Mouse (Mus musculus): Measurements from ENCODE around the gene Gm13030. TPM values are rescaled to one million over a fixed set of nuclear protein-coding genes. Genes with fewer than 3 reads are reported as not detected.

The Gm13030 gene
- total and polyA plus RNA-seq, 3 experiments, result not detected

DNA sequence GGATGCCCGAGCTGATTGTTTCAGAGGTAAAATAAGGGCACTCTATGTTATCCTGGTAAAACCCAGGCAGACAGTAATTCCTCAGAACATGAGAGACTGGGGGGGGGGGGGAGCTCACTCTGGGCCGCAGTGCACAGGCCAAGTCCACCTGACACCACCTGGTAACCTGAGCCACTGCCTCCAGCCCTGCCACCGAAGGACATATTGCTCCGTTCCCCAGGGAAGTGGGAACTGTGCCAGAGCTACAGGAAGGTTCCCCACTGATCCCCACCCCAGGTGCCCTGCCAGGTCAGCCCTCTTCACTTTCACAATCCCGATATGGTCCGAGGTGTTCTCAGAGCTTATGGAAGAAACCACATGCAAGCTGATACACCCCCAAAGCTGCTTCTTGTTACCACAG lies 18.9 kb upstream of the Gm13030 start:
- Histone ChIP-seq H3K4me3 (ENCODE audit: control insufficient read depth in 1 of 2, insufficient read depth in 1 of 2, low read depth in 2 of 2, low read length in 2 of 2) (no peak overlapping the region), H3K79me2 (ENCODE audit: control insufficient read depth, insufficient read depth, low read length, poor library complexity) (no peaks in the 10 kb centered on the region), H3K27me3 (ENCODE audit: control insufficient read depth in 1 of 2, insufficient read depth in 2 of 2, low read length in 2 of 2) (no peaks in the 10 kb centered on the region), H3K9me3 (replicated peaks; ENCODE audit: insufficient read depth, low read length) (no peaks in the 10 kb centered on the region), H3K9ac (ENCODE audit: control insufficient read depth, low read depth, low read length, poor library complexity, severe bottlenecking) (no peak overlapping the region), H3K4me1 (ENCODE audit: control insufficient read depth in 1 of 2, insufficient read depth in 2 of 2, low read length in 2 of 2) (no peaks in the 10 kb centered on the region), H3K27ac (ENCODE audit: control insufficient read depth, low read depth, low read length) (no peak overlapping the region), H3K36me3 (ENCODE audit: control insufficient read depth in 1 of 2, insufficient read depth in 2 of 2, low read length in 2 of 2) (no peaks in the 10 kb centered on the region; a peak in 1 of 4 replicates)
- TF ChIP-seq ZNF384 (IDR thresholded peaks at IDR 0.05; ENCODE audit: low read depth, low read length) (no peak), POLR2A (IDR thresholded peaks at IDR 0.05; ENCODE audit: control insufficient read depth in 1 of 2, insufficient read depth in 1 of 2, low read depth in 1 of 2, low read length in 2 of 2, poor library complexity in 1 of 2) (no peak), MEF2A (IDR thresholded peaks at IDR 0.05; ENCODE audit: extremely low read depth, insufficient replicate concordance, low read depth, low read length, poor library complexity, severe bottlenecking) (no peak), POLR2AphosphoS2 (IDR thresholded peaks at IDR 0.05; ENCODE audit: low read length) (no peak), MAZ (IDR thresholded peaks at IDR 0.05; ENCODE audit: low read depth, low read length) (no peak)
- no peak for DNase-seq (ENCODE audit: low read depth, low spot score)

DNA sequence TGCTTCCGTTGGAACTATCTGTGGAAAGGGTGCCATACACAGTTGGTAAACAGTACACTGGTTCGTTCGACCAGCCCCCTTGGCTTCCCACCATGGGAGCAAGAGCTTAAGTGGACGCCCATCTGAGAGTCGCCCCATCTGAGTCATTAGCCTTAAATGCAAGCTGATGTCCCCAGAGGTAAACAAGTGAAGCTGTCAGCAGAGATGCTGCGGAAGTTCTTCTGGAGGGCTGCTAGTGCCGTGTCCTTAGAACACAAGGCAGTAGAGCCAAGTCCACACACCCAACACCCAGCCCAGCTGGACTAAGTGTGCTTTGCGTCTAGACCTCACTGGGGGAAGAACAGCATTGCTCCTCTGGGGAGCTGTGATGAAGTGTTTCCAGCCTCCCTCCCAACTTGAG lies 15.9 kb upstream of the Gm13030 start:
- Histone ChIP-seq H3K9ac (ENCODE audit: control insufficient read depth, low read depth, low read length, poor library complexity, severe bottlenecking) (no peak overlapping the region), H3K27ac (ENCODE audit: control insufficient read depth, low read depth, low read length) (no peak overlapping the region), H3K9me3 (replicated peaks; ENCODE audit: insufficient read depth, low read length) (no peaks in the 10 kb centered on the region), H3K4me1 (ENCODE audit: control insufficient read depth in 1 of 2, insufficient read depth in 2 of 2, low read length in 2 of 2) (no peaks in the 10 kb centered on the region), H3K36me3 (ENCODE audit: control insufficient read depth in 1 of 2, insufficient read depth in 2 of 2, low read length in 2 of 2) (no peaks in the 10 kb centered on the region), H3K27me3 (ENCODE audit: control insufficient read depth in 1 of 2, insufficient read depth in 2 of 2, low read length in 2 of 2) (no peaks in the 10 kb centered on the region), H3K4me3 (ENCODE audit: control insufficient read depth in 1 of 2, insufficient read depth in 1 of 2, low read depth in 2 of 2, low read length in 2 of 2) (no peak overlapping the region), H3K79me2 (ENCODE audit: control insufficient read depth, insufficient read depth, low read length, poor library complexity) (no peaks in the 10 kb centered on the region)
- DNase-seq (ENCODE audit: low read depth, low spot score), result no peak
- no peak for TF ChIP-seq ETS1 (IDR thresholded peaks at IDR 0.05; ENCODE audit: low read depth, low read length)
- no peak for TF ChIP-seq MYC (IDR thresholded peaks at IDR 0.05; ENCODE audit: low read depth, low read length)
- no peak for TF ChIP-seq ZKSCAN1 (IDR thresholded peaks at IDR 0.05; ENCODE audit: low read depth, low read length)
- TF ChIP-seq MAX (IDR thresholded peaks at IDR 0.05; ENCODE audit: low read length), result no peak
- no peak for TF ChIP-seq UBTF (IDR thresholded peaks at IDR 0.05; ENCODE audit: borderline replicate concordance, insufficient read depth, low read depth, low read length)
- TF ChIP-seq HCFC1 (IDR thresholded peaks at IDR 0.05; ENCODE audit: low read depth, low read length), result no peak
- no peak for TF ChIP-seq MAFK (IDR thresholded peaks at IDR 0.05; ENCODE audit: borderline replicate concordance, low read depth, low read length)
- no peak for TF ChIP-seq NELFE (IDR thresholded peaks at IDR 0.05; ENCODE audit: low read depth, low read length)
- no peak for TF ChIP-seq ZNF384 (IDR thresholded peaks at IDR 0.05; ENCODE audit: low read depth, low read length)
- TF ChIP-seq CHD1 (IDR thresholded peaks at IDR 0.05; ENCODE audit: low read depth, low read length), result no peak
- no peak for TF ChIP-seq POLR2AphosphoS2 (IDR thresholded peaks at IDR 0.05; ENCODE audit: low read length)
- TF ChIP-seq TAL1 (IDR thresholded peaks at IDR 0.05; ENCODE audit: low read length), result no peak
- no peak for TF ChIP-seq ELF1 (IDR thresholded peaks at IDR 0.05; ENCODE audit: low read depth, low read length)
- no peak for TF ChIP-seq KAT2A (conservative IDR thresholded peaks at IDR 0.05; ENCODE audit: low read depth, low read length)
